Mouse (Mus musculus): ENCODE measurements around the gene Tgoln1.

GRCm38 (mm10) chr6:72623661-72624402, 7.0 kb upstream of the Tgoln1 start:
- TF ChIP-seq GATA1 (IDR thresholded peaks at IDR 0.05; ENCODE audit: borderline replicate concordance, low read length) (no peak), FLI1 (IDR thresholded peaks at IDR 0.05; ENCODE audit: low read length) (no peak)
